Mouse (Mus musculus) CD4-positive helper T cell, adult 2 months (primary cell): ENCODE data around the gene Eps8.

Experiments
- DNase-seq: peaks from one replicate; pipeline ENCODE4 v3.0.0-alpha.2; 2012; ENCODE audit warnings: low read depth, missing footprints, low spot score

The Eps8 gene

DNA sequence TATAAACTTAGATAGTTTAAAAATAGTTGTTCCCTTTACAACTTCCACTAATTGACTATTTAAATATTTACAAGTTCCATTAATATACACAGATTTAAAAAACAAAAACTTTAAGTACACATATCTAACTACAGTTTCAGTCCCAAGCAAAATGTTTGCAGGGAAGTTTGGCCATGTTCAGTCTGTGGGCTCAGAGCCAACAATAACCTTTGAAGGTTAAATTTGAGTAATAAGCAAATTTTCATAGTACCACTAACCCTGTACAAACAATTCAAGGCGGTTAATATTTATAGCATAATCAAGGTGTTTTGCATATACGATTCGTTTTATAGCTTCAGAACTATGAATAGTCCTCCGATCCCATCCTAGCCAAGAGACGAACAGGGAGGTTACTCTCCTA is 84.7 kb downstream of the Eps8 start:
- no peak for DNase-seq

DNA sequence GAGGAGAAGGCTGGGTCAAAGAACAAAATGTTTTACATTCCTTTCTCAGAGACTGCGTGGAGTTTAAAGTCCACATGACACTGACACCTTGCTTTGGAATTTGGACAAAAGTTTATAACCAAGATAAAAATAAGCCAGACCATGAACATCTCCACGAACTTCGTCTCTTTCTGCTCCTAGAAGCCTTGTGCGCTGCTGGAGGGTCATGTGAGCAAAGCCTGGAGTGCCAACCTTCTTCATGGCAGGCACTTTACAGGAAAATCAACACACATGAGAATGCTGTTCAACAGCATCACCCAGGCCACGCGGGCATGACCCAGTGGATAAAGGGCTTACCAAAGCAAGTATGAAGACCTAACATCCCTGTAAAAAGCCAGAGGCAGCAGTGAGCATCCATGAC is 85.6 kb downstream of the Eps8 start:
- DNase-seq = no peak

DNA sequence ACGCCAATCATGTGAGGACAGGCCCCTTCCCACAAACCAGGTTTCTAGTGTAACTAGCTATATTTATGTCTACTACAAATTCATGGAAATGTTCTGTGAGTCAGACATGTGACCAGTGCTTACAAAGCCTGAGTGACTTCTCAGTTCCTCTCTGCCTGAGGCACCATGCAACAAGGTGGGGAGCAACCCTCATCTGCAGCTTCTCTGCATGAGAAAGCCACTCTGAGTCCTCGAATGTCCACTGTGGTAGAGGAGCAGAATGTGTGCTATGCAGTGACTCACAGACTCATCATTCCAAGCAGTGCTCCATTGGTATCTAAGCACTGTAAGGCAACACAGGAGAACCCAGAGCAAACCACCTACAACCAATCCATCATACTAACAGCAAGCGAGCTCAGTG is 88.8 kb downstream of the Eps8 start:
- no peak for DNase-seq

DNA sequence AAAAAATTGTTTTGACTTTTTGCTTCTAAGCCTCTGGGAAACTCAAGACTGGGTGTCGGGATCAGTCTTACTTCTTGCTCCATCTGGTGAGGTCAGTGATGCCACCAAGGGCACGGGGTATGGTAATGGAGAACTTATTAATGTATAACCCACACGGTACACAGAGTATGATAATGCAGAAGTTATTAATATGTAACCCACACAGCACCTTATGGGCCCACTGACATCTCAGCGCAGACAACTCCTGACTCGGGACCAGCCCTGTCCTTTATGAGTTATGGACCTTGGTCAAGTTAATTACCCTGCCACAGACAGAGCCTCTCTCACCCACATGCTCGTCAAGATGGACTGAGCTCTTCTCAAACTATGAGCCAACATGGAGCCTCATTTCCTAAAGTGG is 89.2 kb downstream of the Eps8 start:
- no peak for DNase-seq

DNA sequence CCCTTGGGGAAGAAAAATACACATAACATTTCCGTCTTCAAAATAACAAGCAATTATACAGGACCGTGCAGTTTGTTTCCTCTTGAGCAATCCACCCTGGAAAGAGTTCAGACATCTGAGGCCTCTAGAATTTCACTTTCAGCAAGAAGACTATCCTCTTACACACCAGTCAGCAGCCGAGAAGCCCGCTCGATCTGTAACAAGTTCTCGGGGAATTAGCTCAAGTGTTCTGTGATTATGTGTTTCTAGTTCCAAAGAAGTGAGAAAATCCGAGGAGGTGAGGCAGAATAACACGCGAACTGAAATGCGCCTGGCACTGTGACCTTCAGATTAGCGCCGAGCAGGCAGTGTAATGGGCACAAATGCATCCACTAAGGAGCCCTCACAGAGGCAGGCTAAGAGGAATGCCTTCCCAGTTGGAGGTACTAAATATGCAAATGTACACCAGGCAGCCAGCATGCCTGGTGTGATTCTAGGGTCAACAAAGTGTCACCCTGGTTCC is 94.3 kb downstream of the Eps8 start:
- no peak for DNase-seq

DNA sequence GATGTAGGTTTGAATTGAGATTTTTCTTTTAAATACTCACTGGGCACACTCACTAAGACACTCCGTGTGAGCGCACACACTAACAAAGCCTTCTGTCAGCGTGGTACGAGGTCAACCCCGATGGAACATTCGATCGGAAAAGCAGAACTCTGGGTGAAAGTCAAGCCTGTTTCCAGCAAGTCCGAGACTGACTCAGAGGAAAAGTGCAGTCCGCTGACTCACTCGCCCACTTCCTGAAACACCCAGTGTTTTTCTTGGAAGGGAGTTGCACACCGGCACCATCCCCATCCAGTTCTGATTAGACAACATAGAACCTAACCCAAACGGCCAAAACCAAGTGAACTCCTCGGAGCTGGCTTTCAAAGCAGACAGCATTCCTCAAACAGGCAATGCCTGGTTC is 95.8 kb downstream of the Eps8 start:
- no peak for DNase-seq

DNA sequence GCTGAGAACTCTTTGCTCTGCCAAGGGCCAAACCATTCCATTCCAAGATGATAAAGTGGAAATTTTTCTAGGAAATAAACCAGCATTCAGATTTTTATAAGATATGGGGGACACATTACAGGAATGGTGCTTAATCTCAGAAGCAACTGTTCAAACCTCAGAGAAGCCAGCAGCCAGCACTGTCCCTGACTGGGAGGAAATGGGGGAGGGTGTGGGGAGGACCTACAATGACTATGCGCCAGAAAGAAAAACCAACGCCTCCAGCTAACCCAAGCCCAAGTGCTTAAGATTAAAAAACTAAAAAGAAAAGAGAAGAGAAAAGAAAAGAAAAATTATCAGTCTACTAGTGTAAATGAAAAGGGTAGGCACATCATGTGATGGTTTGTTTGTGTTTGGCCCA is 97.0 kb downstream of the Eps8 start:
- peak; percentile 38 for DNase-seq

DNA sequence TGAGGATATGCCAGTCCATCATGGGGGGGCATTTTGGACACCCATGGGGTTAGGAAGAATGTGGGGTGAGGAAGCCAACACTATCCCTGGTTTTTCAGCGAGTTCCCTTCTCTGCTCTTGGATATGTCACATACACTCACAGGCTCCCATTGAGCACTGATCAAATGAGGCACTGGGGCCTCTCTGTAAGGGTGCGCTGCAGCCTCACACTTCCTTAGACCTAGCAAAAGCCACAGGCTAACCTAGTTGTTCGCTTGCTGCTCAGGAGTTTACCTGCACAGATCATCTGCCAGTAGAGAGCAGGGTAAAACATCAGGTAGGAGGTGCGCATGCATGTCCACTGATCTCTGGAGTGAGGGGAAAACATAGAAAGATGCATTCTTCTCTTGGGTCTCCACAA is 97.5 kb downstream of the Eps8 start:
- no peak for DNase-seq

DNA sequence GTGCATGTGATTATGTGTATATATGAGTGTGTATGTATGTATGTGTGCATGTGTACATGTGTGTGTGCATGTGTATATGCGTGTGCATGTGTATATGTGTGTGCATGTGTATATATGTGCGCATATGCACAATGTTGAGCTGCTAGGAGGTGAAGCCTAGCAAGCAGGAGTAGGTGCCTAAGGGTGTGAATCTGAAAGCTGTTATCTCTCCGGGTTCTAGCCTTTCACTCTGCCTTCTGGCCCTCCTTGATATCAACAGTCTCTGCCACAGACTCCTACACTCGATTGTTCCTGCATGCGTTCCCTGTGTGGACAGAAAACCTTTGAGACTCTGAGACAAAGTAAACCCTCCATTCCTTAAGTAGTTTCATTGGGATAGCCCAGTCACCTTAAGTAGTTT is 98.0 kb downstream of the Eps8 start:
- DNase-seq = no peak

DNA sequence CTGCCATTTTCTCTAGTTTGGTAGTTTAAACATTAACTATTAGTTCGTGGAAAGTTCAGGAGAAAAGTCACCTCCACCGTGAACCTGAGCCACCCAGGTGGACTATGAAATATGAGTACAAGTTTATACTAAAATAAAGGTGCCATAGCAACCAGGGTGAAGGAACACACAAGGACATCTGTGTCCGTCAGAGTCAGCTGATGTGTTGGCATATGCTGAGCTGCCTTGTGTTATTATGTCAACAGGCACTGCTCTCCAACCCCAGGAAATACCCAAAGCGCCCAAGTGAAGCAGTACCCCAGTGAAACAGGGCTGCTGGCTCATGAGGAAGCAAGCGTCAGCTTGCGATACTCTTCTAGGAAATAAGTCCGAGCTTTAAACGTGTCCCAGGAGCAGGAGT is 104.5 kb downstream of the Eps8 start:
- no peak for DNase-seq

DNA sequence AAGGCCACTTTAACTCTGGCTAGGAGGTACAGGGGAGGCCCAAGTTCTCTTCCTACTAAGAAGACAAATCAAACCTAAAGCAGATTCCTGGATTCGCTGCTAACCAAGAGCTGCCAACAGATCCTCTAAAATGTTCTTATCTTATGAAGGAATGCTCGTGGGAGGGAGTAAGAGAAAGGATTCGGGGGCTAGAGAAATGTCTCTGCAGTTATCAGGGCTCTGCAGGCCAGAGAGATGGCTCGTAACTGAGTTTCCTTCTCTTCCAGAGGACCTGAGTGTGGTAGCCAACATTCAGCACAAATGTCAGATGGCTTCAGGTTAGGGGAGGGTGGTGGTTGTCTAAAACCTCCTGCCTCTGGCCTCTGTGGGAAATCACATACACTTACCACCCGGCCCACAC is 106.1 kb downstream of the Eps8 start:
- no peak for DNase-seq

DNA sequence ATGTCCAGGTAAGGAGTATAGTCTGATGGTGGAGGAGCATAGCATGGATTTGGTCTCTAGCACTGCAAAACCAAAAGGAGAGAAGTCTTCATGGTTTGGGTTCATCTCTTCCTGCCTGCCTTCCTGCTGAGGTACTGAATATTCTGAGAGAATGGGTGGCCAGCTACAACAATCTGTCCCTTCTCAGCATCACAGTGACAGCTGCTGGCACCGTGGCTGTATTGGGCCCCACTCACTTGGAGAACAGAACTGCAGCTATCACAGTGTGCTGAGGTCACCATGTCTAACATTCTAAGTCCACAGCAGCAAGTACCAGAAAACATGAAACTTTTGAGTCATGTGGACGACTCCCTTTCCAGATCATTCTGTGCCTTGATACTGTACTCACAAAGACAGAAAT is 107.1 kb downstream of the Eps8 start:
- DNase-seq = no peak

DNA sequence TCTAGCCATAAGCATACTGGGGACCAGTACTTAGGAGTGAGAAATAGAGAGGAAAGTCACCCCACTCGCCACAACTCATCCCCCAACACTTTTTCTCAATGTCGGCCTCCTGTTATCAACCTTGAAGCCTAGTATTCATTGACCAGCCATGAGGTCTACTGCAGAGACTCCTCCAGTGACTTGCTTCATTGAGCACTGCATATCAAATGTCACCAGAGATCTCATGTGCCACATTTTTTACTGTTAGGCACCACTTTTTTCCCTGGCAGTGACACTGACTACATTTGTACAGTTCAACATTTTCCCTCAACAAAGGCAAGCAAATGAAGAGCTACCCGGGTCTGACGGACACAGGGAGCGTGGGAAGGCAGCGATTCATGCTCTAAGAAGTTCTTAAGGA is 108.6 kb downstream of the Eps8 start:
- no peak for DNase-seq

DNA sequence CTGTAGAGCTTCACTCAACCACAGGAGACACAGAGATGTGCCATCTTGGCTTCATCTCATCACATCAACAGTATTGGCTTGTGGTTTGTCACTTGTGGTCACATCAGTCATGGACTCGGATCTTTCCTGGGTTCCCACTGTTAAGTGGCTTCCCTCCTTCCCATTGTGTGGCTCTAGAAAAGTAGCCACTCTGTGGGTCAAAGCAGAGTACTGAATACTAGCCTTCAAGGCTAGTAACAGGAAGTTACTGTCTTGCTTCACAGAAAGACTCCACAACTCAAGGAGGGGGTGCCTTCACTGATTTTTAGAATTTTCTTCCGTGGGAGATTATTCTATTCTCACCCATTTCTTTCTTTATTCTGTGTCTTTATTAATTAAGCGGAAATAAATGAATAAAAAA is 109.3 kb downstream of the Eps8 start:
- no peak for DNase-seq

DNA sequence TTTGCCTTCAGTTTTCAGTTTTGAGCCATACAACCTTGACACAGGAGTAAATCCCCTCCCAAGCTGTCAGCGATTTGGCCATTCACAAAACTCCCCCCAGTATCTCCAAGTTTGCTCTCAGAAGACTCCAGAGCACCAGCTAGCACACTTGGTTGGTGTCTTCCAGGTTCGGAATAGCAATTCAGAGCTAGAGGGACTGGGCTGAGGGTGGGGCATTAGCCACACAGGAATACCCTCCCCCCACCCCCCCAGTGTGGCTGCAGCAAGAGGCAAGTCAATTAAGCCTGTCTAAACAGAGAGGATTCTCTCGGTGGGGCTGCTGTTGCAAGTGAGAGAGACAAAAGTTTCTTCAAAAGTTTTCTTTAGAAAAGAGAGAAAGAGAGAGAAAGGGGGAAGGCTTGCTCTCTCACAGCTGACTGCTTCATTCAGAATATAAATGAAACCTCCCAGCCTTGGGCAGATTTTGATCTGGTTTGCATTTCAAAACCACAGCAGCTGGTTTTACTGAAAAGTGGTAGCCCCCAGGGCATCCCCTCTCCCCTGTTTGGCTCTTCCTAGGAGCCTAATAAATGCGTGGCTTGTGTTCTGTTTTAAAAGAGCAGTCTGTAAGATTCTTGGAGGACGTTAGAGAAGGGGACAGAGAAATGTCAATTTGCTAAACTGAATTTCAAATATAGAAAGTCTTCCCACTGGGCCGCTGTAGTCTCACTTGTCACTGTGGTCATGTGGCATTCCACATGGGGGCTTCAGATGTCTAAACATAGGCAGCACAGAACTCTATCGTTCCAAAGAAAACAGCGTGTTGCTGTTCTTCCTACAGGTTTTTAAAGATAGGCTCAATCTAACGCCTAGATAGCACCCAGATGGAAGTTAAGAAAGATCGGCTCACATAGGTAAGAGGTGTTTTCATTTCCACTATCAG is 112.2 kb downstream of the Eps8 start:
- no peak for DNase-seq

DNA sequence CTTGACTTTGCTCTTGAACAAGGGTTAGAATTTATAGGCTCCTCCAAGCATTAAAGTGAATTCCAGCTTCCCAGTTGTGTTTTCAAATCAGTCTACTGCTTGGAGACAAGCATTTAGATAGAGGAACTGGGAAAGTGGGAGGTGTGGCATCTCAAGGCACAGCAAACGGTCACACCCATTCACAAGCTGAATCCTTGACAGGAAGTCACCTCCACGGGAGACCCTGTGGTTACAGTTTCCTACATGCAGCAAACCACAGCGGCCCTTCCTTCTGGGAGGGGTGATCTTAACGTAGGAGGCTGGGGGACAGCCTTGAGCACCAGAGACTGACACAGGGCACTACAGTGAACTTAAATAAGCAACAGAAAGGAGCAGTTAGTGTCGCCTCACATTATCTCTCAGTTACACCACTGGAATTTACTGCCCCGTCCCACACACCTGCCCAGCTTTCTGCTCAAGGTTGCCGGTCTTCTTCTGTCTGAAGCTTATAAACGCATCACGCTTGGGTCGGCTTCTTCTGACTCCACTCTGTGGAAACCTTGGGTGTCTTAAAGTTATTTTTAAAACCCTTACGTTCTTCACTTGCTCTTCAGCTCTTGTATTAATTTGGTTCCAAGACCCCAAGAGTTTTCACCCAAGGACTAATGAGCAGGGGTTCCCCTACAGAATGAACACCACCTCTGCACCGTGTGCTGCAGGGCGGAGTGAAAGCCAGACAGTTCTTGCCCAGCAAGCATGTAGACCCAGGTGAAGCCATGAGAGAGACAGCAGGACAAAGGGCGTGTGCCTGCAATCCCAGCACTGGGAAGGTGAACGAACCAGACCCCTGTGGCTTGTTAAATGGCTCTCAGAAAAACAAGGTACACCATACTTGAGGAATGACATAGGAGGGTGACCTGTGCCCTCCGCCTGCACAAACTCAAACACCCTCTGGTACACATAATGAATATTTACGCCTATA is 113.2 kb downstream of the Eps8 start:
- DNase-seq = peak; percentile 75

DNA sequence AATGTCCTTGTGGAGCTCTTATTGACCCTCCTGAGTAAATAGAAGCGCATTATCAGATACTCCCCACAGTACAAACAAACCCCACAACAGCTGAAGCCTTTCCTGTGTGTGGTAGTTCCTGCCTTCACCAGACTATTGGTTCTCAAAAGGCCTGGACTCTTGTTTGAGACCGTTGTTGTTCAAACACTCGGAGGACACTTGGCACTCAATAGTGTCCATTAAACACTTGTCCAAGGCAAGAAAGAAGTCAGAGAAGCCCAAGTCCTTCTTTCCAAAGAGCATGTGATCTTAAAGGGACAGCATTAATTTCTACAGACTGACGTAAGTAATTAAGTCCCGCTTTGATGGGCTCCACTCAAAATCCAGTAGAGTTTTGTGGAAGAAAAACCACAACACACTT is 113.9 kb downstream of the Eps8 start:
- DNase-seq = no peak

DNA sequence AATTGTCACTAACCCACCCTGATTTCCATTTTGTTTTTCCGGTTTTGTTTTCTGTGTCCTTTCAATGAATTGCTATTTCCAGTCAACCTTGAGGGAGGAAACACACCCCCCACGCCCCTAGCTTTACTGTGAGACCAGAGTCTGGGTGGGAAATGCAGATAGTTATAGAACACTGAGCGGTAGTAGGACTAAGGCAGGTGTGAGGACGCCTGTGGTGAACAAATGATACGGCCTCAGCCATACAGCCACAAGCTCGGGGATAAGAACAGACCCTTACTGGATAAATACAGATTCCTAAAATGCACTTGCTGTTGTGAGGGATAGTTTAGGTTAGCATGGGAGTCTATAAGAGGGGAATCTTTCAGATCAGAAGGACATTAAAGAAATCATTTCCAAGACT is 114.3 kb downstream of the Eps8 start:
- no peak for DNase-seq

DNA sequence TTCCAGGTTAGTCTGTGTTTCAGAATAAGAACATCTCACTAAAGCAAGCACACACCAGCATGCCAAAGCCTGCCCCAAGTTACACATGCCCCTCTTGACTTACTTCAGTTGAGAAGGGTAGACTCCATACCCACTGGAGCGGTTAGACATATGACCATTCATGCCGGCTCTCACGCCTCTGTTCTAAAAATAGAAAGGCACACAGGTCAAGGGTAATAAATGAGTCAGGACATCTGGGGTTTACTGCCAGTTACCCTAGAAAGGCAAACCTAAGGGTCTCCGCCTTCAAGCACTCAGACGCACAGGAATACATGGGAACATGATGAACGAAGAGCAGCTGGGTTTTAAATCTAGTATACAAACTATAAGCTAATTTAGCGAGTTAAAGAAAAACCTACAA is 115.5 kb downstream of the Eps8 start:
- no peak for DNase-seq

DNA sequence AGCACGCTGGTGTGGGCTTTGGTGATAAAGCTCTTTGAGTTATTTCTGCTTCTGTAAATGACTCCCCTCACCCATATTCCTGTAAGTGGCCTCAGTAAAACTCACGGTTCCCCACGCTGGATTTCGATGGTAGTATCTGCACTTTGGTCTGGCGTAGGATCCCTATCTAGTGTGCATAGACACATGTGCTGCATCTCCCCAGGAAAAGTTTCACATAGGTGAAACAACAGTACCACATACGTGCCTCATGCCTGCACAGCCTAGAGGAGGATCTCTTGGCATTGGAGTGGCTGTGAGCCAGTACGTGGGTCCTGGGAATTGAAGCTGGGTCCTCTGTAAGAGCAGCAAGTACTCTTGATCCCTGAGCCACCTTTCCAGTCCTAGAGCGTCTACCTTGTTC is 121.9 kb downstream of the Eps8 start:
- DNase-seq = no peak

DNA sequence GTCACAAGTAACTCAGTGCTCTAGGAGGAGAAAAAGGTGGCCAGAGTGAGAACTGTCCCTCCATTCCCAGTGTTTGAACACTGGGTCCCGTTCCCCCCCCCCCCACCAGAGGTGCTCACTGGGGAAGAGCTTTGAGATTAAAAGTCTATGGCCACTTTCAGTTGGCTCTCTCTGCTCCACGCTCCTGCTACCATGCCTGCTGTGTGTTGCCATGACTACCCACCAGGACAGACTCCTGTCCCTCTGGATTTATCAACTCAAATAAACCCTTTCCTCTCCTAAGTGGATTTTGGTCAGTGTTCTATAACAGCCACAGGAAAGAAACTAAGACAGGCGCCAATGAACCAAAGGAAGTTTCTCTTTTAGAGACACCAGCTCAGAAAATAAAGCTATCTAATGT is 128.9 kb downstream of the Eps8 start:
- no peak for DNase-seq

DNA sequence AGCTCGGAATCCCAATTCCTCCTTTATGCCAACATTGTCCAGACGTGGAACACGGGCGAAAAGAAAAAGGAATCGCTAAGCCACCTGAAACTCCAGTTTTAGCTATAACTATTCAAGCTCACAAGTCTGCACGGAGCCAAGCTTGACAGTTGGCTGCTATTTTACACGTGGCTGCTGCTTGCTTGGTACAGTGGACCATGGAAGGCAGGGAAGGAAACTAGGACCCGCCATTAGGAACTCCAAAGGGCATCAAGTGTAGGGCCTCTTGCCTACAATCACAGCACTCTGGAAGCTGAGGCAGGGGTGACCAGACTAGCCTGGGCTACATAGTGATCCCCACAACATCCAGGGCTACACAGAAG is 134.4 kb downstream of the Eps8 start:
- no peak for DNase-seq
